Mouse (Mus musculus): Measurements from ENCODE around the gene Mtr.

Gene Mtr

GRCm38 (mm10) chr13:12232141-12232540 lies 25.8 kb downstream of the Mtr start:
- no peak for DNase-seq (ENCODE audit: low spot score)

GRCm38 (mm10) chr13:12228248-12228647 lies 29.7 kb downstream of the Mtr start:
- DNase-seq (ENCODE audit: low spot score) = no peak

GRCm38 (mm10) chr13:12227606-12228005 lies 30.3 kb downstream of the Mtr start:
- no peak for DNase-seq (ENCODE audit: low spot score)

GRCm38 (mm10) chr13:12218603-12219002 lies 39.3 kb downstream of the Mtr start:
- no peak for DNase-seq (ENCODE audit: low spot score)

- DNase-seq (ENCODE audit: low spot score) = no peak
Measured at GRCm38 (mm10) chr13:12214922-12215321, 43.0 kb downstream of the Mtr start.

GRCm38 (mm10) chr13:12211058-12211457 lies 46.9 kb downstream of the Mtr start:
- DNase-seq (ENCODE audit: low spot score) = no peak

GRCm38 (mm10) chr13:12210023-12210762 lies 47.7 kb downstream of the Mtr start:
- DNase-seq (ENCODE audit: low spot score) = peak; percentile 32

GRCm38 (mm10) chr13:12200372-12200771 lies 57.5 kb downstream of the Mtr start:
- DNase-seq (ENCODE audit: low spot score) = peak; percentile 71

- DNase-seq (ENCODE audit: low spot score) = no peak
Measured at GRCm38 (mm10) chr13:12198486-12198885, 59.4 kb downstream of the Mtr start.

GRCm38 (mm10) chr13:12196861-12197260 lies 61.1 kb downstream of the Mtr start:
- DNase-seq (ENCODE audit: low spot score) = no peak

GRCm38 (mm10) chr13:12196012-12196411 lies 61.9 kb downstream of the Mtr start:
- peak; percentile 39 for DNase-seq (ENCODE audit: low spot score)

GRCm38 (mm10) chr13:12194942-12195662 lies 62.8 kb downstream of the Mtr start:
- peak; percentile 27 for DNase-seq (ENCODE audit: low spot score)

GRCm38 (mm10) chr13:12189219-12189618 lies 68.7 kb downstream of the Mtr start:
- DNase-seq (ENCODE audit: low spot score) = no peak

- no peak for DNase-seq (ENCODE audit: low spot score)
Measured at GRCm38 (mm10) chr13:12188804-12189203, 69.1 kb downstream of the Mtr start.

- DNase-seq (ENCODE audit: low spot score) = no peak
Measured at GRCm38 (mm10) chr13:12179481-12179880, 78.4 kb downstream of the Mtr start.

GRCm38 (mm10) chr13:12176761-12177160 lies 81.2 kb downstream of the Mtr start:
- no peak for DNase-seq (ENCODE audit: low spot score)

- DNase-seq (ENCODE audit: low spot score) = no peak
Measured at GRCm38 (mm10) chr13:12175988-12176736, 81.8 kb downstream of the Mtr start.

GRCm38 (mm10) chr13:12167276-12167675 lies 90.6 kb downstream of the Mtr start:
- DNase-seq (ENCODE audit: low spot score) = no peak

- no peak for DNase-seq (ENCODE audit: low spot score)
Measured at GRCm38 (mm10) chr13:12166386-12166785, 91.5 kb downstream of the Mtr start.

- DNase-seq (ENCODE audit: low spot score) = no peak
Measured at GRCm38 (mm10) chr13:12165461-12166058, 92.4 kb downstream of the Mtr start.

GRCm38 (mm10) chr13:12162457-12162856 lies 95.5 kb downstream of the Mtr start:
- no peak for DNase-seq (ENCODE audit: low spot score)

GRCm38 (mm10) chr13:12160121-12160475 lies 97.8 kb downstream of the Mtr start:
- DNase-seq (ENCODE audit: low spot score) = peak; percentile 54
